Mouse (Mus musculus) forebrain, embryonic 14.5 days (tissue): ENCODE measurements around the gene 2410131K14Rik. TPM values are rescaled to one million over a fixed set of nuclear protein-coding genes. Genes with fewer than 3 reads are reported as not detected.

Source experiments
- ATAC-seq: fragments of 200-750 bp; cut with Nextera tagmentation; 2 replicates; pipeline ENCODE4 v1.8.0; 2017; ENCODE audit warnings: mild to moderate bottlenecking, moderate library complexity
- DNase-seq: peaks from one replicate; pipeline ENCODE4 v3.0.0-alpha.2; 2015; ENCODE audit warnings: low spot score
- H3K27ac ChIP-seq: fragments of 300-500 bp; sonication (generic); 2 replicates; pipeline ENCODE4 v1.5.1; 2014; ENCODE audit warnings: low read depth, mild to moderate bottlenecking, control low read depth, low read length, moderate library complexity
- H3K27me3 ChIP-seq: fragments of 300-500 bp; sonication (generic); replicated peaks from 2 replicates; pipeline ENCODE4 v1.6.1; 2014; ENCODE audit warnings: low read length, control low read depth, mixed read lengths; ENCODE audit not compliant: control insufficient read depth, insufficient read depth
- H3K36me3 ChIP-seq: fragments of 300-500 bp; sonication (generic); 2 replicates; pipeline ENCODE4 v1.6.1; 2014; ENCODE audit warnings: low read length, control low read depth; ENCODE audit not compliant: control insufficient read depth, insufficient read depth
- H3K4me1 ChIP-seq: fragments of 300-500 bp; sonication (generic); 2 replicates; pipeline ENCODE4 v1.6.1; 2014; ENCODE audit warnings: antibody characterized with exemption, low read length, control low read depth; ENCODE audit not compliant: control insufficient read depth, insufficient read depth
- H3K4me2 ChIP-seq: fragments of 300-500 bp; sonication (generic); 2 replicates; pipeline ENCODE4 v1.6.1; 2014; ENCODE audit warnings: mild to moderate bottlenecking, control low read depth, low read length
- H3K4me3 ChIP-seq: fragments of 300-500 bp; sonication (generic); 2 replicates; pipeline ENCODE4 v1.5.1; 2014; ENCODE audit warnings: low read depth, low read length, control low read depth
- H3K9ac ChIP-seq: fragments of 300-500 bp; sonication (generic); 2 replicates; pipeline ENCODE4 v1.6.1; 2014; ENCODE audit warnings: mild to moderate bottlenecking, low read length, control low read depth, moderate library complexity
- H3K9me3 ChIP-seq: fragments of 300-500 bp; sonication (generic); replicated peaks from 2 replicates; pipeline ENCODE4 v1.6.1; 2016; ENCODE audit warnings: low read length, control low read depth, mixed read lengths; ENCODE audit not compliant: control insufficient read depth
- WGBS: fragments of 180-500 bp; shearing (Covaris S2); extraction: QIAGEN DNeasy Blood & Tissue Kit; methylation state at CpG from one replicate; pipeline ENCODE4 v1.1.7; 2014; 5-methylcytosine and 5-hydroxymethylcytosine counted together
- polyA plus RNA-seq: library from polyadenylated mRNA; unstranded; fragments of >200 nt; fragmentation: Nextera tagmentation; extraction: Ambion mirVana; gene quantifications from 2 replicates; pipeline ENCODE4 v1.2.1, GENCODE M21; 2014

2410131K14Rik gene
- polyA plus RNA-seq, 1 experiment from 2014 or later: 14.6 TPM

GRCm38 (mm10) chr5:118268987-118269386 lies 24.0 kb downstream of the 2410131K14Rik start:
- DNase-seq (peak; percentile 93), ATAC-seq (peak; percentile 91)
- WGBS: 1% methylated on average over 13 of the region's 13 CpGs
- Histone ChIP-seq H3K9me3 (no peaks in the 10 kb centered on the region), H3K4me3 (no peak overlapping the region), H3K36me3 (peaks cover 4% of the 10 kb centered on the region; the same call in 1 of the 2 replicates), H3K4me1 (peaks cover 23% of the 10 kb centered on the region), H3K27ac (no peak overlapping the region), H3K4me2 (peak overlapping the region; percentile 44), H3K27me3 (no peaks in the 10 kb centered on the region; the same call in 1 of the 2 replicates), H3K9ac (peak overlapping the region; percentile 54)

- ATAC-seq (no peak), DNase-seq (peak; percentile 66)
- no peaks in the 10 kb centered on the region for H3K36me3 ChIP-seq
- H3K27ac ChIP-seq: no peak overlapping the region
- H3K4me3 ChIP-seq: no peak overlapping the region
- no peak overlapping the region for H3K4me2 ChIP-seq
- H3K27me3 ChIP-seq: no peaks in the 10 kb centered on the region; the same call in 1 of the 2 replicates
- no peaks in the 10 kb centered on the region for H3K9me3 ChIP-seq
- no peak overlapping the region for H3K9ac ChIP-seq
- peaks cover 48% of the 10 kb centered on the region for H3K4me1 ChIP-seq
- 35% methylated on average over 10 of the region's 10 CpGs for WGBS
Observed at GRCm38 (mm10) chr5:118271449-118272110, 26.6 kb downstream of the 2410131K14Rik start.

- peaks cover 54% of the 10 kb centered on the region for H3K4me1 ChIP-seq
- no peak overlapping the region for H3K4me3 ChIP-seq
- H3K9ac ChIP-seq: 0 out of 2 replicates have a peak overlapping the region, but pooled peaks have one; percentile 21
- H3K27ac ChIP-seq: peak overlapping the region; percentile 85
- ATAC-seq: no peak
- no peaks in the 10 kb centered on the region for H3K9me3 ChIP-seq
- whole genome bisulfite sequencing: 23% methylated on average over 7 of the region's 7 CpGs
- H3K27me3 ChIP-seq: no peaks in the 10 kb centered on the region; the same call in 1 of the 2 replicates
- H3K36me3 ChIP-seq: no peaks in the 10 kb centered on the region
- no peak overlapping the region for H3K4me2 ChIP-seq
- DNase-seq: peak; percentile 34
Observed at GRCm38 (mm10) chr5:118273446-118273845, 28.4 kb downstream of the 2410131K14Rik start.

- peak; percentile 96 for DNase-seq
Observed at GRCm38 (mm10) chr5:118274546-118274945, 29.5 kb downstream of the 2410131K14Rik start.

GRCm38 (mm10) chr5:118276281-118276680 lies 31.3 kb downstream of the 2410131K14Rik start:
- WGBS: 32% methylated on average over 7 of the region's 7 CpGs

More at GRCm38 (mm10) chr5:118274546-118274945, 29.5 kb downstream of the 2410131K14Rik start:
- peak; percentile 85 for ATAC-seq
- Histone ChIP-seq H3K4me3 (no peak overlapping the region), H3K27ac (peak overlapping the region; percentile 85), H3K36me3 (no peaks in the 10 kb centered on the region), H3K4me2 (peak overlapping the region; percentile 35), H3K9ac (peak overlapping the region; percentile 43; the same call in 1 of the 2 replicates), H3K9me3 (no peaks in the 10 kb centered on the region), H3K27me3 (no peaks in the 10 kb centered on the region; the same call in 1 of the 2 replicates), H3K4me1 (peaks cover 51% of the 10 kb centered on the region)
- WGBS: 1% methylated on average over 9 of the region's 9 CpGs

GRCm38 (mm10) chr5:118276711-118277110 lies 31.7 kb downstream of the 2410131K14Rik start:
- DNase-seq (no peak), ATAC-seq (no peak)
- Histone ChIP-seq H3K9me3 (no peaks in the 10 kb centered on the region), H3K27ac (no peak overlapping the region), H3K4me2 (no peak overlapping the region), H3K9ac (no peak overlapping the region), H3K4me3 (no peak overlapping the region), H3K4me1 (peaks cover 49% of the 10 kb centered on the region), H3K27me3 (no peaks in the 10 kb centered on the region; the same call in 1 of the 2 replicates), H3K36me3 (no peaks in the 10 kb centered on the region)
- 19% methylated on average over 8 of the region's 8 CpGs for WGBS

More at GRCm38 (mm10) chr5:118276281-118276680, 31.3 kb downstream of the 2410131K14Rik start:
- DNase-seq (no peak), ATAC-seq (no peak)
- Histone ChIP-seq H3K36me3 (no peaks in the 10 kb centered on the region), H3K27ac (no peak overlapping the region), H3K9me3 (no peaks in the 10 kb centered on the region), H3K4me3 (no peak overlapping the region), H3K4me2 (no peak overlapping the region), H3K9ac (no peak overlapping the region), H3K4me1 (peaks cover 51% of the 10 kb centered on the region), H3K27me3 (no peaks in the 10 kb centered on the region; the same call in 1 of the 2 replicates)

GRCm38 (mm10) chr5:118277741-118278495 lies 32.9 kb downstream of the 2410131K14Rik start:
- Histone ChIP-seq H3K4me3 (no peak overlapping the region), H3K9me3 (no peaks in the 10 kb centered on the region), H3K4me1 (peaks cover 42% of the 10 kb centered on the region), H3K9ac (no peak overlapping the region), H3K27me3 (no peaks in the 10 kb centered on the region), H3K27ac (no peak overlapping the region), H3K36me3 (no peaks in the 10 kb centered on the region), H3K4me2 (no peak overlapping the region)
- 87% methylated on average over 18 of the region's 18 CpGs for WGBS
- ATAC-seq (no peak), DNase-seq (no peak)

- ATAC-seq (no peak), DNase-seq (no peak)
- no peak overlapping the region for H3K27ac ChIP-seq
- 95% methylated on average over 4 of the region's 4 CpGs for WGBS
- no peaks in the 10 kb centered on the region for H3K27me3 ChIP-seq
- H3K4me1 ChIP-seq: no peaks in the 10 kb centered on the region; the same call in 1 of the 2 replicates
- no peak overlapping the region for H3K4me2 ChIP-seq
- H3K9ac ChIP-seq: no peak overlapping the region
- H3K9me3 ChIP-seq: no peaks in the 10 kb centered on the region
- H3K36me3 ChIP-seq: no peaks in the 10 kb centered on the region
- no peak overlapping the region for H3K4me3 ChIP-seq
Observed at GRCm38 (mm10) chr5:118291453-118291852, 46.4 kb downstream of the 2410131K14Rik start.
